Mouse (Mus musculus) E14TG2a.4 (cell line): ENCODE measurements at regions not wholly inside any gene's neighbourhood (a gene's known extent, or its start where the extent isn't known, plus 50 kb on each side); places are given as distances from the start of the nearest gene placed in this dataset.

Experiments used
- CTCF ChIP-seq: conservative IDR thresholded peaks from 2 replicates; pipeline ENCODE4 v1.5.1; 2014; ENCODE audit warnings: low read length
- POU5F1 ChIP-seq: IDR thresholded peaks from 2 replicates; pipeline ENCODE4 v1.6.1; 2014; ENCODE audit warnings: low read length, borderline replicate concordance

DNA sequence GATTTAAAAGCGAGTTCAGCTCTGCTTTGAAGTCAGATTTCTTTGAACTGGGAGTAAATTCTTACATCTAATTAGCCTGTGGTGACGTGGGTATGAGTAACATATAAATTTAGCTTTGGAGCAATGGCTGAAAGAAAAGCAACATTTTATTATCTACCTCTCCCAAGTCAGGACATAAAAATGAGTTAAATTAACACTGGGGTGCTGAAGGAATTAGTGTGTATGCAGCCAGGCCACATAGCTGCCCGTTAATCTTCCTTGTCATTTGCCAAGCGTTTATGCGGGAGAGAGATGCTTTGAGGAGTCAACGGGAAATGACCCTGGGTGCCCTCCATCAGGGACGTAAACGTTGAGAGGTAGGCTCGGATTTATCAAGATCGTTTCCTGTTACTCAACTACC is 52.0 kb upstream of the Slc38a4 start:
- TF ChIP-seq CTCF (no peak), POU5F1 (no peak)
